Mouse (Mus musculus): ENCODE results near the gene Mindy3.

DNA sequence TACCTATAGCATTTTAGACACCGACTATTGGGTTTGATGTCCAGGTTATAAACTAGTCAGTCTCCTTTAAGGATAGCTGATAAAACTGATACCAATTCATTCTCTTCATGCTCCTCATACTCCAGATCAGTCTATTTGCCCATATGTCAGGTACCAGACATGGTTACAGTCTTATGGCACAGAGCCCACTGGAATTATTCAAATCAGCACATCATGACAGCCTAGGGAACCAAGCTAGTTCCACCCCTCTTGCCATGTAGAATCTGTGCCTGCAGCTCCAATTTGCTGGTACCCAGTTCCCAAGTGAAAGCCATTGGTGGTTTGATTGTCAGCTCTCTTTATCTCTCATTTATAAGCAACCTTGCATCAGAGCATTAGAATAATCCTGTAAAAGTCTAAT is 34.9 kb downstream of the Mindy3 start:
- TF ChIP-seq CTCF (IDR thresholded peaks at IDR 0.05; ENCODE audit: low read depth, low read length), result no peak
- no peak for TF ChIP-seq TAL1 (conservative IDR thresholded peaks at IDR 0.05; ENCODE audit: low read depth, low read length)
- TF ChIP-seq GATA1 (IDR thresholded peaks at IDR 0.05; ENCODE audit: borderline replicate concordance, low read length), result no peak
